Mouse (Mus musculus) kidney, adult 2 months (tissue): ENCODE measurements at regions not wholly inside any gene's neighbourhood (a gene's known extent, or its start where the extent isn't known, plus 50 kb on each side); places are given as distances from the start of the nearest gene placed in this dataset.

Source experiments
- CTCF ChIP-seq: fragments of 200-500 bp; conservative IDR thresholded peaks from 2 replicates; pipeline ENCODE4 v1.5.1; 2011; ENCODE audit warnings: low read depth, mild to moderate bottlenecking, control low read depth, low read length, moderate library complexity, mixed read lengths; ENCODE audit not compliant: insufficient read depth, insufficient read length
- POLR2A ChIP-seq: fragments of 200-500 bp; IDR thresholded peaks from one replicate; pipeline ENCODE4 v1.6.1; 2011; ENCODE audit warnings: low read depth, low read length, control low read depth

DNA sequence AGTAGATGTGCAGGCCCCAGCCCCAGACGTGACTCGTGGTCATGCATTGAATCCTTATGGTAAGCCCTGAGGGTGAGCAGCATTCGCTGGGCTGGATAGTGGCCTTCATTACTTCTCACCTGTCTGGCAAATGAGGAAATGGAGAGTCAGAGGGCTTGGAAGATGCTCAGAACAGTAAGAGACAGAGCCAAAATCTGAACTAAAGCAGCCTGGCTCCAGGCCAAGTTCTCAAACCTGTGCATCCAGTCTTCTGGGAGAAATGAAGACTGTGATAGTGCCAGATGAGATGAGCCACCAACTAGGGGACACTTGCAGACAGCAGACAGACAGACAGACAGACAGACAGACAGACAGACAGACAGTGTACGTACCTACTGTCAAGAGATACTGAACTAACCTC lies 137.1 kb downstream of the Wscd1 start:
- TF ChIP-seq POLR2A (no peak), CTCF (no peak)
